Mouse (Mus musculus) hindbrain, embryonic 15.5 days (tissue): ENCODE results near the gene Tmigd3. TPM values are rescaled to one million over a fixed set of nuclear protein-coding genes. Genes with fewer than 3 reads are reported as not detected.

Experiments
- ATAC-seq: fragments of 200-750 bp; cut with Nextera tagmentation; 2 replicates; pipeline ENCODE4 v1.8.0; 2017; ENCODE audit warnings: low read depth, moderate number of reproducible peaks, moderate TSS enrichment; ENCODE audit not compliant: low FRiP score
- H3K27ac ChIP-seq: fragments of 300-500 bp; sonication (generic); replicated peaks from 2 replicates; pipeline ENCODE4 v1.5.1; 2015; ENCODE audit warnings: mild to moderate bottlenecking, inconsistent platforms
- H3K27me3 ChIP-seq: fragments of 300-500 bp; sonication (generic); 2 replicates; pipeline ENCODE4 v1.6.1; 2015; ENCODE audit warnings: control low read depth, inconsistent platforms
- H3K36me3 ChIP-seq: fragments of 300-500 bp; sonication (generic); 2 replicates; pipeline ENCODE4 v1.6.1; 2015; ENCODE audit warnings: control low read depth, inconsistent platforms
- H3K4me1 ChIP-seq: fragments of 300-500 bp; sonication (generic); replicated peaks from 2 replicates; pipeline ENCODE4 v1.6.1; 2015; ENCODE audit warnings: control low read depth, inconsistent platforms
- H3K4me2 ChIP-seq: fragments of 300-500 bp; sonication (generic); 2 replicates; pipeline ENCODE4 v1.6.1; 2015; ENCODE audit warnings: moderate library complexity, mild to moderate bottlenecking, inconsistent platforms
- H3K4me3 ChIP-seq: fragments of 300-500 bp; sonication (generic); 2 replicates; pipeline ENCODE4 v1.5.1; 2015; ENCODE audit warnings: mild to moderate bottlenecking, inconsistent platforms
- H3K9ac ChIP-seq: fragments of 300-500 bp; sonication (generic); 2 replicates; pipeline ENCODE4 v1.6.1; 2015; ENCODE audit warnings: inconsistent platforms
- H3K9me3 ChIP-seq: fragments of 300-500 bp; sonication (generic); 2 replicates; pipeline ENCODE4 v1.6.1; 2016; ENCODE audit warnings: control low read depth, inconsistent platforms
- WGBS: fragments of 180-500 bp; shearing (Covaris S2); methylation state at CpG from one replicate; pipeline ENCODE4 v1.1.7; 2015; 5-methylcytosine and 5-hydroxymethylcytosine counted together
- polyA plus RNA-seq: library from polyadenylated mRNA; unstranded; fragments of >200 nt; fragmentation: Nextera tagmentation; extraction: Ambion mirVana; gene quantifications from 2 replicates; pipeline ENCODE4 v1.2.1, GENCODE M21; 2015

Gene Tmigd3
- polyA plus RNA-seq, 1 experiment from 2014 or later = not detected

DNA sequence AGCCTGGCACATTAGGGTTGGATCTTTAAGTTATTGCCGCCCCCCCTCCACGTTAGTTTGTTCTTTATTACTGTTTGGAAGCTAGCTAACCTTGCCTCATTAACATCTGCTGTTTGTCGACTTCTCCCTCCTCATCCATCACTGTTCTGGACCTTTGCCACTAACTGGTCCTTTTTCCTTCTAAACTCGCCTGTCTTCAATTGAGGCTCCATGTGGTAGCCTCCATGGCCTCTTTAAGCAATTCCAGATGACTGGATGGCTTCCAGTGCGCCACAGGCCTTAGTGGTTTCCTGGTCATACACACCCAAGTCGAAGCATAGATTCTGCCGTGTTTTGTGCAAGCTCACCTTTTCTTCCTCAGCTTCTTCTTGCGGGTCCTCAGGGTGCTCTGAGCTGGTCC lies 16.9 kb upstream of the Tmigd3 start:
- Histone ChIP-seq H3K9me3 (no peaks in the 10 kb centered on the region), H3K27me3 (no peaks in the 10 kb centered on the region), H3K9ac (no peak overlapping the region), H3K27ac (no peak overlapping the region), H3K36me3 (no peaks in the 10 kb centered on the region), H3K4me3 (no peak overlapping the region), H3K4me1 (no peaks in the 10 kb centered on the region), H3K4me2 (no peak overlapping the region)
- WGBS = 62% methylated on average over 8 of the region's 8 CpGs
- no peak for ATAC-seq

DNA sequence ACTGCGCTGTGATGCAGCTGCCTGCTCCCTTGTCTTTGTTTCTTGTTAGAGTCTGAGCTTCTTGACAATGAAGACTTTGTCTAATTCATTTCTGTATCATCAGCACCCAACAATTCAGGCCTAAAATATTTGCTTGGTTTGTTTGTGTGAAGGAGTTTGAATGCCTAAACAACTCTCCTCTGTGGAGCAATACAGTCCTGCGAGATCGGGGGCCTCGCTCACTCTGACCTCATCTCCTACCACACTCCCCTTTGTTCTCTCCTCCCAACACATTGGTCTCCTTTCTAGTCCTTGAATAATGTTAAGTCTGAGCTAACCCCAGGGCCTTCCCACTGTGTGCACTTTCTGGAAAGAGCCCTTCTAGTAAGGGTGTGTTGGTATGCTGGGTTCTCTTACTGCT lies 15.9 kb upstream of the Tmigd3 start:
- Histone ChIP-seq H3K4me2 (no peak overlapping the region), H3K4me3 (no peak overlapping the region), H3K27me3 (no peaks in the 10 kb centered on the region), H3K9ac (no peak overlapping the region), H3K27ac (no peak overlapping the region), H3K9me3 (no peaks in the 10 kb centered on the region), H3K36me3 (no peaks in the 10 kb centered on the region), H3K4me1 (no peaks in the 10 kb centered on the region)
- 69% methylated on average over 4 of the region's 4 CpGs for WGBS
- no peak for ATAC-seq

DNA sequence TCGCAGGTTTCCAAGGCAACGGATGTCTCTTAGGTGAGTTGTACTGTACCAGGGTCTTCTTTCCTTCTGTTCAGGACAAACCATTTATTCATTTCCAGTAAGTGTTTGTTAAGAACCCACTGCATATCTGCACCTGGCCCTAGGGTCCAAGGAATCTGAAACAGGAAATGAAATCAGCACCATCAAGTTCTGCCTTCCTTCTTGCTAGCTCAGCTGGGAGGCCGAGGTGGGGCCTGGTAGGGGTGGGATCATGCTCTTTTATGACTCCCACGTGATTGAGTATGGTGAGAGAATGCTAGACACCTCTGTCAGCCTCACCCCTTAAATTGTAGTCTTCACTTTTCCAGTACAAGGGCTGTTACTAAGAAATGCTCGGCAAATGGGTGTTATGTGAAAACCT lies 13.2 kb upstream of the Tmigd3 start:
- no peaks in the 10 kb centered on the region for H3K4me1 ChIP-seq
- no peak overlapping the region for H3K9ac ChIP-seq
- no peak overlapping the region for H3K4me3 ChIP-seq
- no peaks in the 10 kb centered on the region for H3K27me3 ChIP-seq
- ATAC-seq = no peak
- H3K4me2 ChIP-seq = no peak overlapping the region
- no peaks in the 10 kb centered on the region for H3K36me3 ChIP-seq
- 74% methylated on average over 5 of the region's 5 CpGs for WGBS
- H3K9me3 ChIP-seq = no peaks in the 10 kb centered on the region
- H3K27ac ChIP-seq = no peak overlapping the region

DNA sequence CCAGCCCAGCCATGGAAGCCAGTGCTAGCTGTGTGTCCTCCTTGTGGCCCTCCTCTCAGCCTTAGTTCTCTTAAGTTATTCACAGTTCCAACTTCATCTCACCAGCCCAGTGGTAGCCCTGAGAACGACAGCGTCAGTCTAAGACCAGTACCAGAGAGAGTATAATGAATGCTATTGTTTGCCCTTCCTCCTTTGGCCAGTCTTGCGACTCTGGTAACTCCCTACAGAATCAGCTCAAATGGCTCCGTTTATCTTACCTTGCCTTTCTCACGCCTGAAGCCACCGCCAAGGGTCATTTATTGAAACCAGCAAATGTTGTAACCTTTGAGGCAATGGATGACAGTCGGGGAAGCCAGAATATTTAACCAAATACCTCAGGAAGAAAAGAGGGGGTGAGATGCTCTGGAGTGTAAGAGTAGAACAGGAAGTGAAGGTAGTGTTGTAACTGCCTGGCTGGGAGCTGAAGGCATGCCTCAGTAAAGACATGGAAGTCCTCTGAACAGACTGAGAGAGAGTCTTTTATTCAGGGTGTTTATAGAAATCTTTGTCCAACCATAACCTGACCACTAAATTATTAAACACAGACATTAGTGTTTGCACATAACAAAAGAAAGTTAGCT lies 8.8 kb upstream of the Tmigd3 start:
- 48% methylated on average over 7 of the region's 7 CpGs for WGBS
- H3K27me3 ChIP-seq = no peaks in the 10 kb centered on the region
- no peak overlapping the region for H3K4me3 ChIP-seq
- no peak overlapping the region for H3K9ac ChIP-seq
- no peaks in the 10 kb centered on the region for H3K9me3 ChIP-seq
- H3K27ac ChIP-seq = no peak overlapping the region
- no peak overlapping the region for H3K4me2 ChIP-seq
- no peak for ATAC-seq
- H3K4me1 ChIP-seq = no peaks in the 10 kb centered on the region
- H3K36me3 ChIP-seq = no peaks in the 10 kb centered on the region

DNA sequence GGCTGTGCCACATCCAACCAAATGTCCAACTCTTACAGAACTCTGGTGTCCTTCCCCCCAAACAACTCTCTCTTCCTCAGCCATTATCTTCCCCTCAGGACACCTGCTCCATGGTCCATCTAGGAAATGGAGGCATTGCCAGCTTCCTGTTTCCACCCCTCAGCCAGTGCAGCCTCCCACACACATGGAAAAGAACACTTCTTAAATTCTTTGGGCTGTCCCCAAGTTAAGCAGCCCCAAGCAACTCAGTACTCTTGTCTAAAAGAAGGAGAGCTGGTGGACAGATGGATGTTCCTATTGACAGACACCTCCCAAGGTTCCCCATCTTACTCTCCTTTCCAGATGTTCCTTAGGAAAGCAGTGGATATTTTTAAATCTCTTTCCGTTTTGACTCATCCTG lies 6.6 kb upstream of the Tmigd3 start:
- 94% methylated on average over 1 of the region's 1 CpGs for WGBS

DNA sequence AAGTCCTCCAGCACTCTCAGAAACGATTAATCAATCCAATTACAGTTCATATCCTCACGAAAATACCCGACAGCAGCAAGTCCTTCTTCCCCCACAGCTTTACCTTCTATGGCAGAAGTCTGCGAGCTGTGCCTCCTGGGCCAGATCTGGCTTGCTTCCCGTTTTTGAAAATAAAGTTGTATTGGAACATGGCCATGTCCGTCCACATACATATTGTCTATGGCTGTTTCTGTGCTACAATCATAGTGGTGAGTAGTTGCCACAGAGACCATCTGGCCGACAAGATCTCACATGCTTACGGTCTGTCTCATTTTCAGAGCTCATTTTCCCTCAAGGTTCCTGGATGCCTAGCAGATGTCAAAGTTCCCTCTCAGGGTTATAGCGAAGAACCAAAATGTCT lies 5.6 kb upstream of the Tmigd3 start:
- Histone ChIP-seq H3K9ac (no peak overlapping the region), H3K27me3 (no peaks in the 10 kb centered on the region), H3K27ac (no peak overlapping the region), H3K4me2 (no peak overlapping the region), H3K4me3 (no peak overlapping the region), H3K36me3 (no peaks in the 10 kb centered on the region), H3K9me3 (no peaks in the 10 kb centered on the region), H3K4me1 (no peaks in the 10 kb centered on the region)
- no peak for ATAC-seq
- 65% methylated on average over 9 of the region's 9 CpGs for WGBS

More for the DNA sequence above, 6.6 kb upstream of the Tmigd3 start:
- Histone ChIP-seq H3K4me2 (no peak overlapping the region), H3K9me3 (no peaks in the 10 kb centered on the region), H3K27me3 (no peaks in the 10 kb centered on the region), H3K36me3 (no peaks in the 10 kb centered on the region), H3K4me3 (no peak overlapping the region), H3K9ac (no peak overlapping the region), H3K27ac (no peak overlapping the region), H3K4me1 (no peaks in the 10 kb centered on the region)
- ATAC-seq = no peak

DNA sequence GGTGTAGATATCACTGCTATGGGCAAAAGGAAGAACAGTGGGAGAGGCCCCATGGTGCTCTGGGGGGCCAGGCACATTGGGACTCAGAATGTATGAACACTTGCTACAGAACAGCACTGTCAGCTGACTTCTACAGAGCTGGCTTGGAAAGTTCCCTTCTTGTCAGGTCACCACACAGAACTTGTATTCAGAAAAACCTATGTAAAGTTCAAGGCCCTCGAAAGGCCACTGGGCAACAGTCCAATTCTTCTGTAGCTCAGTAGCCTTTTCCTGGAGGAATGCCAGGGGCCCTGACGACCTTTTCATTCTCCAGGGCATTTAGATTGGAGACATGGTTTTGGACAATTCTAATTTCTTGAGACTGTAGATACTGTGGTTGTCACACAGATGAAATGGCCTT lies 2.6 kb upstream of the Tmigd3 start:
- H3K27ac ChIP-seq = no peak overlapping the region
- H3K9me3 ChIP-seq = no peaks in the 10 kb centered on the region
- no peak overlapping the region for H3K4me2 ChIP-seq
- ATAC-seq = no peak
- no peak overlapping the region for H3K9ac ChIP-seq
- no peak overlapping the region for H3K4me3 ChIP-seq
- WGBS = 49% methylated on average over 2 of the region's 2 CpGs
- H3K4me1 ChIP-seq = no peaks in the 10 kb centered on the region; the same call in 1 of the 2 replicates
- no peaks in the 10 kb centered on the region for H3K27me3 ChIP-seq
- H3K36me3 ChIP-seq = no peaks in the 10 kb centered on the region

DNA sequence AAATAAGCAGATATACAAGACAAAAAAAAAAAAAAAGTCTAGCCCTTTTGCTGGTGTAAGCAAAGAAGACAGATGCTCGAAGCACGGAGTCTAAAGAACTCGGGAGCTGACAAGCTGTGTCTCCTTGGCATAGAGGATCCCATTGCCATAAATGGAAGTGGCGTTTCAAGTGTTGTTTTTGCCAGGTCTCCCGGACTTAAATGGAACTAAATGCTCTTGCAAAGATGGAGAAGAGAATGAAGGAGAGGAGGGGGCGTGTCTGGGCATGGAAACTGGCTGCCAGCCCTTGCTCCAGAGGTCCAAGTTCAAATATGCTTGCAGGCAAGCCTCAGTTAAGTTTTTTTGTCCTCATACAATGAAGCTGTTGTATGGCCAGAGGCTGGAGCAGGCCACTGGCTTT lies 1.3 kb downstream of the Tmigd3 start:
- Histone ChIP-seq H3K4me3 (no peak overlapping the region), H3K4me1 (no peaks in the 10 kb centered on the region; the same call in 1 of the 2 replicates), H3K4me2 (no peak overlapping the region), H3K9ac (no peak overlapping the region), H3K36me3 (no peaks in the 10 kb centered on the region), H3K9me3 (no peaks in the 10 kb centered on the region), H3K27me3 (no peaks in the 10 kb centered on the region), H3K27ac (no peak overlapping the region)
- no peak for ATAC-seq
- WGBS = 41% methylated on average over 6 of the region's 6 CpGs

DNA sequence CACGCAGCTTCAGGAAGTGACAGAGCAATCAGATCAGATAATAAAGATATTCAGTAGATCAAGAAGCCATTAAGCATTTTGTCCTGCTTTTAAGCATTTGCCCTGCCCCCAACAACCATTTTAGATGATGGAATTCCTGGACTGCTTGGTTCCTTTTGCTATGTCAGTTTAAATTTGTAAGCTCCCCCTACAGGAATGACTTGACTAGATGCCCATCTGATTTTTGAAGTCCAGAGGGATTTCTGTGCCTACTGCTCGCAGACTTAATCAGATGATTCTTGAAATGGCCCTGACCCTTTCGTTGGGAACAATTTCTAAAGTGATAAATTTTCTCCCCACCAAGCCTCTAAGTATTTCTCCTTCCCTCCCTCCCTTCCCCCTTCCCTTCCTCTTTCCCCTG lies 1.9 kb downstream of the Tmigd3 start:
- Histone ChIP-seq H3K4me2 (no peak overlapping the region), H3K27ac (no peak overlapping the region), H3K4me1 (no peaks in the 10 kb centered on the region; the same call in 1 of the 2 replicates), H3K9ac (no peak overlapping the region), H3K27me3 (no peaks in the 10 kb centered on the region), H3K9me3 (no peaks in the 10 kb centered on the region), H3K4me3 (no peak overlapping the region), H3K36me3 (no peaks in the 10 kb centered on the region)
- no peak for ATAC-seq
- 39% methylated on average over 3 of the region's 3 CpGs for WGBS

DNA sequence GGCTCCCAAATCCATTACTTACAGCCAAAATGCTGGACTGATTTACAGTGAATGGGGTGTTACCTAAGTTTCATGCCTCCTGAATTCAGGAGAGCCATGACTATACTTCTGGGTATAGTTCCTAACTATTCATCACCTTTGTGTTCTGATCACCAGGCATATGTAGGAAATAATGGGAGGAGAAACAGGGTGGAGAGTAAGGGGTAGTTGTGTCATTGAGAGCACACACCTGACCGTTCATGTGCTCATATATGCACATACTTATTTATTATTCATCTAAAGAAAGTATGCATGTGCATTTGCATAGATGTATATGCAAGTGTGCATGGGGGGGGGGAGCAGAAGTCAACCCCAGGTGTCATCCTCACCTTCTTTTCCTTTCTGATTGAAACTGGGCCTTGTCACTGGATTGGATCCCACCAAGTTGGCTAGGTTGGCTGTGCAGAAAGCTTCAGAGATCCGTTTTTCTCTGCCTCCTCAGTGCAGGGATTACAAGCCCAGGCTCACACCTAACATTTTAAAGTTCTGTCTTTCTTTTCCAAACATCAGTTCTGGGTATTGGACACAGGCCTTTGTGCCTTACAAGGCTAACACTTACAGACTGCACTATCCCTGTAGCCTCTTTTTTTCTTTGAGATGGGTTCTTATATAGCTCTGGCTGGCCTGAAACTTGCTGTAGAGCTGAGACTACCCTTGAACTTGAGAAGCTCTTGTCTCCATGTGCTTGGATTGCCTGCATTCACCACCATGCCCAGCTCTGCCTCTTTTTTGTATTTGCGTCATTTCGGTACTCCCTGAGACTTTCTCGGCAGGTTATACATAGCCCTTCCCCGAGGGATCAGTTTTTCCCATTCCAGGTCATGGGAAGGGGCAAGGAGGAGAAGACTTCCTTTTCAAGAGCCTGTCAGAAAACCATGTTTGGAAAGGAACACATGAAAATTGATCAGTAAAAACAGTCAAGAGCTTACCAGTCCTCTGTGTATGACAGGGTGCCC lies 3.0 kb downstream of the Tmigd3 start:
- Histone ChIP-seq H3K4me1 (no peaks in the 10 kb centered on the region; the same call in 1 of the 2 replicates), H3K9ac (no peak overlapping the region), H3K4me3 (no peak overlapping the region), H3K9me3 (no peaks in the 10 kb centered on the region), H3K27ac (no peak overlapping the region), H3K4me2 (no peak overlapping the region), H3K27me3 (no peaks in the 10 kb centered on the region), H3K36me3 (no peaks in the 10 kb centered on the region)
- WGBS = 85% methylated on average over 6 of the region's 6 CpGs
- ATAC-seq = no peak

DNA sequence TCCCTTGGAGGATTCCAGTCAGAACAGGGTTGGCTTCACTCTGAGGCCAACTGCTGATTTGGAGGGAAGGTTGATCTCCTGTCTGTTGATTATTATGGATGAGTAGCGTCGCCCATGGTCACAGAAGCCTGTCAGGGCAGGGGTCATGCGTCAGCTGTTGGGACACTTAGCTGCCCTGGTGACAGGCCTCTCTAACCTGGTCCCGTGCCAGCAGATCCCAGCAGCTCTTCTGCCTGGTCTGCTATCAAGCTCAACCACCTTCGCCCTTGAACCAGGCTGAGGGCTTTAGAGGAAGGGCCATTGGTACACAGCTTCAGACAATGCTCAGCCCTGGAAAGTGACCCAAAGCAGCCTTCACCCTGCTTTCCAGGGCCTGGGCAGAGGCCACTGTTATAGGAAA lies 5.3 kb downstream of the Tmigd3 start:
- Histone ChIP-seq H3K4me3 (no peak overlapping the region), H3K36me3 (no peaks in the 10 kb centered on the region), H3K9ac (no peak overlapping the region), H3K4me2 (no peak overlapping the region), H3K9me3 (no peaks in the 10 kb centered on the region), H3K27me3 (no peaks in the 10 kb centered on the region), H3K27ac (no peak overlapping the region), H3K4me1 (no peaks in the 10 kb centered on the region; the same call in 1 of the 2 replicates)
- 67% methylated on average over 5 of the region's 5 CpGs for WGBS
- ATAC-seq = no peak

DNA sequence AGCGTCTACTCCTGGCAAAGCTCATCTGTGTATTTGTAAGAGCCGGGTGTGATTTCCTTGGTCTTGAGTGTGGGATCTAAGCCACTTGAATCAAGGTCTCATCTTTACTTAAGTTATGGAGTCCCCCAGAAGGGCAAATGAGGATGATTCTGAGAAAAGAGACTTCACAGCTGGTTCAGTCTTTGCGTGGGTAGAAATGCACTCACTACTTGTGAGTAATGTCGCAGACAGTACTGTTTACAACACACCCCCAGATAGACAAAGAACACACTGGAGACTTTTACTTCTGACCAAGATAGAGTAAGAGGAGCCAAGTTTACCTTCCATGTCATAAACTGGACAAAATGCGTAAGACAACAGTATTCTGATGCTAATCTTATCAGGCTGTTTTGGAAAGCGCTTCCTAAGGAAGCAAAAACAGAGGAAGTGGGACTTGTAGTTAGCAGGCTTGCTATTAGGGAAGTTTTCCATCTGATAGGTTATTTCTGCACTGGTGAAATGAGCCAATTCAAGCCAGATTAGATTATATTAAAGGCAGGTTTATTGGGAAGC lies 6.6 kb downstream of the Tmigd3 start:
- ATAC-seq = no peak
- no peak overlapping the region for H3K4me2 ChIP-seq
- H3K36me3 ChIP-seq = no peaks in the 10 kb centered on the region
- H3K27me3 ChIP-seq = no peaks in the 10 kb centered on the region
- no peak overlapping the region for H3K27ac ChIP-seq
- WGBS = 91% methylated on average over 6 of the region's 6 CpGs
- H3K9me3 ChIP-seq = no peaks in the 10 kb centered on the region
- no peak overlapping the region for H3K9ac ChIP-seq
- no peak overlapping the region for H3K4me3 ChIP-seq
- H3K4me1 ChIP-seq = no peaks in the 10 kb centered on the region; the same call in 1 of the 2 replicates
